Mouse (Mus musculus) hindbrain, embryonic 16.5 days (tissue): ENCODE data around the gene Rnf19b. TPM values are rescaled to one million over a fixed set of nuclear protein-coding genes. Genes with fewer than 3 reads are reported as not detected.

Experiments
- ATAC-seq: fragments of 200-750 bp; cut with Nextera tagmentation; 2 replicates; pipeline ENCODE4 v1.8.0; 2017; ENCODE audit warnings: moderate TSS enrichment, moderate library complexity
- H3K27ac ChIP-seq: fragments of 300-500 bp; sonication (generic); 2 replicates; pipeline ENCODE4 v1.5.1; 2014; ENCODE audit warnings: low read depth, mild to moderate bottlenecking, control low read depth, low read length, moderate library complexity
- H3K27me3 ChIP-seq: fragments of 300-500 bp; sonication (generic); replicated peaks from 2 replicates; pipeline ENCODE4 v1.6.1; 2014; ENCODE audit warnings: low read length; ENCODE audit not compliant: control insufficient read depth, insufficient read depth
- H3K36me3 ChIP-seq: fragments of 300-500 bp; sonication (generic); 2 replicates; pipeline ENCODE4 v1.6.1; 2014; ENCODE audit warnings: mild to moderate bottlenecking, low read length, moderate library complexity, mixed read lengths; ENCODE audit not compliant: control insufficient read depth, insufficient read depth
- H3K4me1 ChIP-seq: fragments of 300-500 bp; sonication (generic); 2 replicates; pipeline ENCODE4 v1.6.1; 2014; ENCODE audit warnings: low read depth, low read length; ENCODE audit not compliant: control insufficient read depth, insufficient read depth
- H3K4me2 ChIP-seq: fragments of 300-500 bp; sonication (generic); 2 replicates; pipeline ENCODE4 v1.6.1; 2014; ENCODE audit warnings: mild to moderate bottlenecking, low read length, control low read depth, moderate library complexity
- H3K4me3 ChIP-seq: fragments of 300-500 bp; sonication (generic); 2 replicates; pipeline ENCODE4 v1.5.1; 2014; ENCODE audit warnings: mild to moderate bottlenecking, low read length, control low read depth, moderate library complexity
- H3K9ac ChIP-seq: fragments of 300-500 bp; sonication (generic); 2 replicates; pipeline ENCODE4 v1.6.1; 2014; ENCODE audit warnings: low read depth, mild to moderate bottlenecking, control low read depth, low read length, moderate library complexity
- H3K9me3 ChIP-seq: fragments of 300-500 bp; sonication (generic); 2 replicates; pipeline ENCODE4 v1.6.1; 2014; ENCODE audit warnings: mild to moderate bottlenecking, low read length, moderate library complexity; ENCODE audit not compliant: control insufficient read depth
- WGBS: fragments of 180-500 bp; shearing (Covaris S2); extraction: QIAGEN DNeasy Blood & Tissue Kit; methylation state at CpG from one replicate; pipeline ENCODE4 v1.1.7; 2014; 5-methylcytosine and 5-hydroxymethylcytosine counted together
- polyA plus RNA-seq: library from polyadenylated mRNA; unstranded; fragments of >200 nt; fragmentation: Nextera tagmentation; extraction: Ambion mirVana; gene quantifications from 2 replicates; pipeline ENCODE4 v1.2.1, GENCODE M21; 2015

The Rnf19b gene
- polyA plus RNA-seq, 1 experiment from 2014 or later: 30.8 TPM

DNA sequence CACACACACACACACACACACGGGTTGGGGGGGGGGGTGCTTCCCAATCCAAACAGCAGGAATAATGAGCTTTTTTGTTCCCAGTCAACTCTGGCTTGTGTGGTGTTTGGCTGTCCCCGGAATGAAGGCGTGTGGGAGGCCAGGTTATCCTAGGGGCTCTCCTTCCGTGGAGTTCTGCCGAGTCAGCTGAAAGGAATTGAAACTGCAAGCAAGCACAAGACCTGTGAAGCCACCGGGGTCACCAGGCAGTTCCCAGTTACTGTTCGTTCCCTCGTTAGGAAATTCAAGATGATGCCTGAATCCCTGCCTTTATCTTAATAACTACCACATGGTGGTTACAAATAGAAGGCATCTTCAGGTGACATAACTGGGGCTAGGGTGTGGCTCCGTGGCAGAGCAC lies 71.3 kb downstream of the Rnf19b start:
- no peak for ATAC-seq
- H3K27me3 ChIP-seq: peaks cover 3% of the 10 kb centered on the region
- H3K9ac ChIP-seq: no peak overlapping the region
- H3K4me2 ChIP-seq: no peak overlapping the region
- 52% methylated on average over 9 of the region's 9 CpGs for WGBS
- H3K36me3 ChIP-seq: no peaks in the 10 kb centered on the region
- no peak overlapping the region for H3K27ac ChIP-seq
- H3K4me1 ChIP-seq: peaks cover 33% of the 10 kb centered on the region
- no peaks in the 10 kb centered on the region for H3K9me3 ChIP-seq
- no peak overlapping the region for H3K4me3 ChIP-seq

DNA sequence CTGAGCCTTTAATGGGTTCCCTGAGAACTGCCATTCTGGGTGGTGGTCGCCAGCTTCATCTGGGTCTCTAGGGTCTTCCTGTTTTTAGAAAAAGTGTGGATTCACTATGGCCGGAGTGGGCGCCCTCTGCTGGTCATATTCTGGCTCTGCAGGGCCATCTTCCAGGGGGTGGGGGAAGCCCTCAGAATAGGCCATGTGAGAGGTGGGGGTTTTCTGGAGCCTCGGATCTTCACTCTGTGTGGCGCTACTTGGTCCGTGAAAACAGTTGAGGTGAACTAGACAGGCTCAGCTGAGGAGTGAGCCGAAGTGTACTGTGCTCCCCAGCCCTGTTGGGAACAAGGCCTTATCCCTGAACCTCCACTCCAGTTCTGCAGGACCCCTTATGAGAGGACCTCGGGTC lies 72.1 kb downstream of the Rnf19b start:
- Histone ChIP-seq H3K9me3 (no peaks in the 10 kb centered on the region), H3K27ac (no peak overlapping the region; the same call in 1 of the 2 replicates), H3K36me3 (no peaks in the 10 kb centered on the region), H3K4me2 (peak overlapping the region; percentile 48), H3K4me3 (peak overlapping the region; percentile 16; the same call in 1 of the 2 replicates), H3K9ac (no peak overlapping the region; the same call in 1 of the 2 replicates), H3K4me1 (peaks cover 32% of the 10 kb centered on the region), H3K27me3 (peaks cover 3% of the 10 kb centered on the region)
- 2% methylated on average over 8 of the region's 8 CpGs for WGBS
- peak; percentile 27 for ATAC-seq

GRCm38 (mm10) chr4:129130755-129131303 lies 72.8 kb downstream of the Rnf19b start:
- Histone ChIP-seq H3K4me3 (peak overlapping the region; percentile 20), H3K36me3 (no peaks in the 10 kb centered on the region), H3K9ac (no peak overlapping the region; the same call in 1 of the 2 replicates), H3K4me1 (peaks cover 26% of the 10 kb centered on the region), H3K27me3 (no peaks in the 10 kb centered on the region; the same call in 1 of the 2 replicates), H3K27ac (no peak overlapping the region; the same call in 1 of the 2 replicates), H3K4me2 (peak overlapping the region; percentile 48), H3K9me3 (no peaks in the 10 kb centered on the region)
- ATAC-seq: peak; percentile 60
- 7% methylated on average over 17 of the region's 17 CpGs for WGBS

GRCm38 (mm10) chr4:129134799-129135585 lies 76.9 kb downstream of the Rnf19b start:
- Histone ChIP-seq H3K27me3 (no peaks in the 10 kb centered on the region; the same call in 1 of the 2 replicates), H3K9ac (peak overlapping the region; percentile 45; the same call in 1 of the 2 replicates), H3K27ac (no peak overlapping the region), H3K4me3 (no peak overlapping the region), H3K9me3 (no peaks in the 10 kb centered on the region), H3K4me2 (peak overlapping the region; percentile 45), H3K4me1 (peaks cover 21% of the 10 kb centered on the region), H3K36me3 (no peaks in the 10 kb centered on the region)
- ATAC-seq: no peak
- WGBS: 8% methylated on average over 15 of the region's 15 CpGs

Other genes starting within 250 kb of the Rnf19b start
- gene Trim62, start 174.7 kb upstream of the Rnf19b start, polyA plus RNA-seq: 23.8 and 25.1 TPM in 2 replicates
- gene Azin2, start 95.8 kb upstream of the Rnf19b start, polyA plus RNA-seq: 23.0 and 23.3 TPM in 2 replicates
- 86.5 and 88.6 TPM in 2 replicates for gene Ak2, start 66.3 kb upstream of the Rnf19b start, polyA plus RNA-seq
- gene Tmem54, start 47.3 kb downstream of the Rnf19b start, polyA plus RNA-seq: 0.16 and 0.20 TPM in 2 replicates
- gene Hpca, start 63.8 kb downstream of the Rnf19b start, polyA plus RNA-seq: 168 and 199 TPM in 2 replicates
- gene Fndc5, start 78.7 kb downstream of the Rnf19b start, polyA plus RNA-seq: 10.7 and 11.6 TPM in 2 replicates
- gene S100pbp, start 131.5 kb downstream of the Rnf19b start, polyA plus RNA-seq: 19.1 and 21.6 TPM in 2 replicates
- gene Yars, start 131.5 kb downstream of the Rnf19b start, polyA plus RNA-seq: 108 and 112 TPM in 2 replicates
- gene C77080, start 203.1 kb downstream of the Rnf19b start, polyA plus RNA-seq: 7.0 and 10.8 TPM in 2 replicates
- 1.7 and 1.9 TPM in 2 replicates for gene Sync, start 229.3 kb downstream of the Rnf19b start, polyA plus RNA-seq